Mouse (Mus musculus): ENCODE data around the gene Gpc5.

Gpc5 gene

DNA sequence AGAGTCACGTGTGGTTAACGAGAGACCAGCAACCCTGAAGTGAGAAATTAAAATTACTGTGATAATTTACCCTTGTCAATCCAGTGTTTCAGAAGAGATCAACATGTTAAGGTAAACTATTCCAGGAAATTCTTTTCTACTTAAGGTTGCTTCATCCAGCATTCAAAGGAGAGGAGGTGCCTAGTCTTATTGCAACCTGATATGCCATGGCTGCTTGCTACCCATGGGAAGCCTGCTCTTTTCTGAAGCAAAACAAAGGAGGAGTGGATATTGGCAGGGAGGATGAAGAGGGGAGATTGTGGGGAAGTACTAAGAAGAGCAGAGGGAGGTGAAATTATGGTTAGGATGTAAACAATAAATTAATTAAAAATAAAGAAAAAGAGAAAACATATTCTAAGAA is 15.5 kb downstream of the Gpc5 start:
- no peak for DNase-seq

DNA sequence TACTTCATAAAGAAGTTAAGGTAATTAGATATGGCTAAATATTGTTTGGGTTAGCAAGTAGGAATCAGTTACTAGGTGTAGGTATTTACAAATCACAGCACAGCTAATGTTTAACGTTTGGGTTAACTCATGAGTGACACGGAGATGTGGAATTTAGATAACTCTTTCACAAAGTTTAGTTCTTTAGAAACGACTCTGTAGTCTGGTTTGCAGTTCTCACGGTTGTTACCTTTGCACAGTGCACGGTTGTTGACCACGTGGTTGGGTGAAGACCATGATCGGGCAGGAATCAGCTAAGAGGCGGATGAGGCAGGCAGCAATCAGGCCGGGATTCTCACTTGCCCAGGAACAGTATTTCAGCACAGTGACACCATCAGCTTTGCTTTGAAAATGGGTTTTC is 26.6 kb downstream of the Gpc5 start:
- DNase-seq, result no peak

DNA sequence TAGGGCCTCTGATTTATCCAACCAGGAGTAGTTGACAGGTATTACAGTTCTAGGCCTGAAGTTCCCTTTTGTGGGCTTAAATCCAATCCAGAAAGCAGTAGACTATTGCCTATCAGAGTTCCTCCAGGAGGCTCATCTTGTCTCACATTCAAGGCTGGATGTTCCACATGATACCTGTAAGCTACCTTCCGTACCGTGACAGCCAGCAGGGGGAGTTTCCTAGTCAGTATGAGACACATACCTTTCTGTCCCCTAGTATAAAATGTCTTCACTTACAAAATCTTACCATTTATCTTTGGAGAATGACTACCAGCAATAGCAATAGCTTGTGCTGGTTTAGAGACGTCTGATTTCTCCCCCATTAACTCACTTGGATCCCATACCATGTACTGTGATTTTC is 56.8 kb downstream of the Gpc5 start:
- no peak for DNase-seq

DNA sequence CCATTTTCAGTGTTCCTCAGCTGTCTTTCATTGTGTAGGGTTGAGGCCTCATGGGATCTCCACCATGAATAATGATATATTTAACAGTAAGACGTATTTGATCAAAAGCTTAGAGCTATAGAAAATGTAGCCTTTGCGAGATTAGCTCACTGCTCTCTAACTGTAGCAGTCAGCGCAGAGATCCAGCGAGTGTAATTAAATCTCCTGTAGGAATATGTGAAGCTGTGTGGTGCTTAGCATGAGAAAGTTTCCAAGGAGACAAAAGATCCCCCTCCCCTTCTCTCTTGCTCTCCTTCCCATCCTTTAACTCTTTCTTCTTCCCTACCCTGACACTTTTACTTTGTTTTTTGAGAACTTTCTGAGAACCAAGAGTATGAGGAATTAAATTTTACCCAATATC is 64.6 kb downstream of the Gpc5 start:
- no peak for DNase-seq

DNA sequence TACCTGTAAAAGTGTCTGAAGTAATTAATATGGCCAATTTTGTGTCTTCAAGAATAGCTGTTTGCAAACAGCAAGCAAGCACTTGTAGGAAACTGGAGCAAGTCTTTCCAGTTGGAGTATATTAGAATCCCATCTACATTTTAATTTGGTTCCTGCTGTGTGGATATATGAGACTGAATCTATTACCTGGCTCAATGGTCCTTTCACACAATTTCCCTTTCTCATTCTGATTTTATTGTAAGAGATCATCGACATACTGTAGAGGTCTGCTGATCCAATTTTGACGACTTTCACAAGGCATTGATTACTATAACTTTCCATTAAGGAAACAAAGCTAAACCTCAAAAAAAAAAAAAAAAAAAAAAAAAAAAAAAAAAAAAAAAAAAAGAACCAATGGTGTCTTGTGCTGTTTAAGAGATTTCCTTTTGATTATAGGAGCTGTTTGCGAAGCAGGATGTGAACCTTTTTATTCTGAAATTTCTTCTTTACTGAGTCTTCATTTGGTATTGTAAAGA is 85.4 kb downstream of the Gpc5 start:
- DNase-seq, result no peak

DNA sequence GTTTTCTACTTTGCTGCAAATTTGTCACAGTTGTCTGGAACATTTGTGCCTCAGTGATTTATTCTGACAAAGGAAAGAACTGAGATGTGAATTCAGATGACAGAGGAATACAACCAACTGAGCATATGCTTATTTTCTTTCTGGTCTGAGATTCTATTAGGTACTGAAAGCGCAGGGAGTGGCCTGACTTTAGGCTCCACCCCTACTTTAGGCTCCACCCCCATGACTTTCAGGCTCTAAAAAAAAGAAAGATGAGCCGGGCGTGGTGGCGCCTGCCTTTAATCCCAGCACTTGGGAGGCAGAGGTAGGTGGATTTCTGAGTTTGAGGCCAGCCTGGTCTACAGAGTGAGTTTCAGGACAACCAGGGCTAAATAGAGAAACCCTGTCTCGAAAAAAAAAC is 87.9 kb downstream of the Gpc5 start:
- no peak for DNase-seq

DNA sequence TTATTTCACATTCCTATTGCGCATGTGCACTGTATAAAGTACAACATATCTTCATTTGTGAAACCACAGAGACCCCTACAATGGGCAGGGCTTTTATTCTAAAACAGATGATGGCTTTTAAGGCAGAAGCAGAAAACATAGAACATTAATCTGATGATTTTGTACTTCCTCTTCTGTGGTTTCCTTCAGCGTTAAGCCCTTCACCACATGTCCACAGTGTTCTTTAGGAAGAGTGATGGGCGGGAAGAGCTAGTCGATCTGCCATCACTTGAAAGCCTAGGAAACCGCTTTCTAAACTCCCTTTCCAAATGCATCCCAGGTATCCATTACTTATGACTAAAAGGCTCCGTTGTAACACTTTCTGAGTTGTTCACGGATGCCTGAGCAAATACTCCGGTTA is 96.2 kb downstream of the Gpc5 start:
- DNase-seq, result no peak

DNA sequence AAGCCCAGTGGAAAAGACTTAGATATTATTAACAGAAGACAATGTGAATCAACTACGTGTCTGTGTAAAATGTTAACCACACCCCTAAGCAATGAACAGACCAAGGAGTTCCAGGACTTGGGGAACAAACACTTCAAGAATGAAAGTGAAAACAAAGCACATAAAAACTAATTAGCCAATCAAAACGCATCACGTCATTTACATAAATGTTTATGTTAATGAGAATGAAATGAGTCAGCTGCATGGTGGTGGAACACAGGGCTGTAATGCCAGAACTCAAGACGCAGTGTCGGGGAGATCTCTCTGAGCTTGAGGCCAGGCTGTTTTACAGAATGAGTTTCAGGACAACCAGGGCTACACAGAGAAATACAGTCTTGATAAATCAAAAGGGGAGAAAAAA is 136.1 kb downstream of the Gpc5 start:
- DNase-seq, result no peak

DNA sequence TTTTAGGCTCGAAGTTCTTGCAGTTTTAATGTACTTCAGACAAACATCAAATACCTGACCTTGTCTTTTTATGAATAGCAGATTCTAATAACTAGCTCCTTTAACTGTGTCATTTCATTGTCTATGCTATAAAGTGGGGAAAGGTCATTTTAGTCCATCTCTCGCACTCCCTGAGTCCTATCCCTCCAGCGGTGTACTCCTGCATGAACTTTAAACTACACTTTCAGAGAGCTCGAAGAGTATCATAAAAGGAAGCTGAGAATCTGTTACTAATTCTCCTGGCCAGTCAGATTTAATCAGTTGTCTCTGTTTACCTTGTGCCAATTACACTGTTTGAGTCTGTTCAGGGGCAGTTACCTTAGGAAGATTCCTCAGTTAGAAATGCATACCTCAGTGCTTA is 144.4 kb downstream of the Gpc5 start:
- no peak for DNase-seq

DNA sequence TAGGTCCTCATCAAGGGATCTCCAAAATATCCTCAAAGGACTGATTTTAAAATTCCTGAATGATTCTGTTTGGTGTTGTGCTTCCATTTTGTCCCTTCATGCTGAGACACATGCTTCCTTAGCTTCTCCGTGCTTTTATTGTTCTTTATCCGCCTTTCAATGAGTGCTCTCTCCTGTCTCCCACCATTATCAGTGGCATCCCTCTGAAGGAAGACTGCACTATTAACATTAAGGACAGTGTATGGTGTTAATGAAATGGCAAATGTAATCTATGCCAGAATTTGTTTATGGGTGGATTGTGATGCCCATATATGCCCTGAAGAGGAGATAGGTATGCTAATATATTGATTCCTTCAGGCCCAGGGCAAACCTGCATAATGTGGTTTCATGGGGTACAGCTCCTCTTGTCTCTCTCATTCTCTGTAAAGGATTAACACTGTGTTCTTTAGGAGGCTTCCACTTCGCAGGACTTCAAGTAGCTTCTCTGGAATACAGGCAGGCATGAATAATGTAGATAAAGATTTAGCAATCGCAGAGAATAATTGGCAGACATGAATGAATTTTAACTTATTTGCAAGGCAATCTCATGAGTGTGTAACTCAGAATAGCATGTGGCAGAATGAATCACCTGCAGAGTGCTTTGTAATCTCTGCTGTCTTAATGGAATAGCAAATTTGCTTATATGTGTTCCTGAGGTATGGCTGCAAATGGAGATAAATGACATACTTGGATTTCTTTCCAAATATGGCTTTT is 148.8 kb downstream of the Gpc5 start:
- DNase-seq, result no peak

DNA sequence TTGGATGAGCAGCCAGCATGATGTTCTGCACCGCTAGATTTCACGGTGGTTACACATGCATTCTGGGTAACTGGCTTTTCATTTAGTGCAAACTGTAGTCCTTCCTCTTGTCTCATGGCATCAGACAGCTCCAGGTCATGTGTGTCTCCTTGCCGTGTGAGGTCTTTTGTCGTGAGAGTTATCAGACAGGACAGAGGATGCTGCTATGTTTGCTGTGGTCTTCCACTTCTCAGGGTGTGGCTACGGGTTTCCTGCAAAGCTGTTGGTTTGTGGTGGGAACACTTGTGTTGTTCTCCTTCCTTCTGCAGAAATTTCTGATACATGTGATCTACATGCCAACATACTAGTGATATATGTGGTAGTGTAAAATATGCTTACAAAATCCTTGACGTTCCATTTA is 158.5 kb downstream of the Gpc5 start:
- no peak for DNase-seq

DNA sequence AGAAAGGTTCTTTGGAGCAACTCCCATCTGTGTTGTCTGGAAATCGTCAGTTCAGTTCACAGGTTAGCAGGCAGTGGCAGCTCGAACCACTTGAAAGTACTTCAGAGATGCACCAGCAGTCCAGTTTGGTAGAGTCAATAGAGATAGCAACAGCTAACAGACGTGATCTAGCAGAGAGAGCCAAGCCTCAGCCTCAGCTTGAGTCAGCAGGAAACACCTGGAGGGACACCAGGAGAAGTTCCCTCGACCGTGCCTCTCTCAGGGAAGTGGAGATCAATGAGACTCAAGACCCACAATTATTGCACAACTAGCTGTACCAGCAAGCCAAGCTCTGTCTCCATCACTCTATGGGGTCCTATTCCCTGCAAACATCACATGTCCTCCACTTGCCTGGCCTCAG is 159.8 kb downstream of the Gpc5 start:
- no peak for DNase-seq

DNA sequence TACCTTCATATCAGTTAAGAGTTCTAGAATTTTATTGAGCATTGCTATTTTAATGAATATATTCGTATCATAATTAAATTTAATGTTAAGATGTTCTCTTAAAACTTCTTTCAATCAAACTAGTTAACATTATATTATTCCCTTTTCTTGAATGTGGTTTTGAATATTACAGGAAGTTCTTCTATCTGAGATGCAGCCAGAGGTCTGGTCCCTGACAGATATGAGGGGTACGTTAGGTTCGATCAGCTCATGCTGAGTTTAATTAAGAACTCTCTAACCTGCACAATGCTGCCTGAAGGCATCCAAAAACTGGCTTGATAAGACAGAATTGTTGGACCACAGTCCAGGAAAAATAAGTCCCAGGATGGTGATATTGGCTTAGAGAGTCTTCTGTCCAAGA is 161.1 kb downstream of the Gpc5 start:
- DNase-seq, result no peak

DNA sequence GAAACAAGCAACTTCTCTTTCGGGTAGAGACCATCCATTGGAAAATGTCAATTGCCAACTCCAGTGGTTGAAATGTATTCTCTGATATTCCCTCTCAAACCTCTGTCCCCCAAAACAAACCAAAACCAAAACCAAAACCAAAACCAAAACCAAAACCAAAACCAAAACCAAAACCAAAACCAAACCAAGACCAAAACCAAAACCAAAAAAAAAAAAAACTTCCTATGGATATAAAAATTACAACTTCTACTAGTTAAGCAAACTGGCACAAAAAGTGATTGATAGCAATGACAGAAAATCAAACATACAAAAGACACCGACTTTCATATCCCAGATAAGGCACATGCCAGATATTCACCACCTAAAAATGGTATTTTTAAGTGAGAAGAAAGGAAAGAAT is 161.7 kb downstream of the Gpc5 start:
- DNase-seq, result no peak

DNA sequence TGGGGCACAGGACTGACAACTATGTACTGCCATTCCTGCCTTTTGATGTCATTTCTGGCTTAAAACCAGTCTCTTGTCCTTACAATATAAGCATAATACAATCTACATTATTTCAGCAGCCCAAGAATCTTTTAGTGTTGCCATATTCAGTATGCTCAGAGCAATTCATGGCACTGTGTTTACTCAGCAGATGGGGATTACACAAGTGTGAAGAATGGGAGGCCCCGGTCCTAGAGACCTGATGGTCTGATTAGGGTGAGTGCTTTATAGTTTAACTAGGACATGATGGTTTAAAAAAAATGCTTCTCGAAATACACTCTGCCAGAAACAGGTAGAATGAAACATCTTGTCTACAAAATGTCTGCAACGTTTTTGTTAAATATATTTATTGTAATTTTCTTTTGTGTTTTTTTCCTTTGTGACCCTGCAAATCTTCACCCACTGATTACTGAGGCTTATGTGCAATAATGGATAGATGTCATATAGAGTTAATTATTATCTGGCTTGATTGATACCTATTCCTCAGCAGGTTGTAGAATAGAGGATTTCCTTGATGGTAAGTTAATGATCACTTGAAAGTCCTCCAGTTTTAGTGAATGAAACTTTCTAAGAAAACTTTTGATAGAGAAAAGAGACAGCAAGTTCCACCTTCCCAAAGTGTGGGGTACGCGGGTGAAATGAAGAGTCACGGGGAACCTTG is 177.8 kb downstream of the Gpc5 start:
- no peak for DNase-seq

DNA sequence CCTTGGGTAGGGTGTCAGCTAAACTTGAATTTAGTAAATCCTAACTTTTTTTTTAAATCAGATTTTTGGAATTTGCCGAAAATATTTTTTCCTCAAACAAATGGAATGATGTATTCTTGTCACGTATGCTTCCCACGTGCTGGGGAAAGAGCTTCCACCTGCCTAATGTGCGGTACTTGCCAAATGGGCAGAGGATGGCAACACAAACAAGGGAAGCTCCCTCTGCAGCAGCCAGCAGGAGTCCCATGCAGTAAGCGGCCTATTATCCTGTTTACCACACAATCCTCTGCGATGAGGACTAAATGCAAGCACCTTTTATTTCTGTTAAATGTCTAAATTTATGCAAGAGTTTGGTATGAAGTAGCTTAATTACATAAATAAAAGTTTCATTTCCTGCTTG is 178.4 kb downstream of the Gpc5 start:
- DNase-seq, result no peak

DNA sequence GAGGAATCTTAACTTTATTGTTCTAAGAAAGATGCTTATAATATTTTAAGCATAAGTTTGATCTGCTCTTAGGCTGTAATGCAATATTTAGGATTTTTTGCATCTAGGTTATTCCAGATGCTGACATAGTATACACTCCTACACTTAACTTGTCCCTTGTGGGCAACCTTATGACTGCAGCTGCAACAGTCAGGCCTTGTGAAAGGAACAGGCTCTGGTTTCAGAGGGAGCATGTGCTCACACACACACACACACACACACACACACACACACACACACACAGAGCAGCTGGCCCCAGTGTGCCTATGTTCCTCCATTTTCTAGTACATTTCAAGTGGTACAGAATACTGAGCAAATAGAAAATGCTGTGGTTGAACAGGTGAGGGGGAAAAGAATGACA is 190.8 kb downstream of the Gpc5 start:
- no peak for DNase-seq

DNA sequence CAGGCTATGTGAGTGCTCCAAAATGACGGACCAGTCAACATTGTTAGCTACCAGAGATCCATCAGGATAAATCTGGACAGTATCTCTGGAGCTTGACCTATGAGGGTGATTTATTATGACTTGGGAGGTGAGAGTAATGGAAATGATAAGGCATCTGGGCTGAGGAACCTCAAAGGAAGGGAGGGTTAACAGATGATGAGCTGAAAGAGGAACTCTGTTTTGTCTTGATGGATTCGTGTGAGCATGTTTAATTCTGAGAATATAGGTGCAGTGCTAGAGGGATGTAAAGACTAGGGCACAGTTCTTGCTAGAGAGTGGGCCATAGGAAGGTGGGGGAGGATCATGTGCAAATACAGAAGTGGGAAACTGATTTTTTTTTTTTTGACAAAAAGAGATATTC is 232.2 kb downstream of the Gpc5 start:
- DNase-seq, result no peak

DNA sequence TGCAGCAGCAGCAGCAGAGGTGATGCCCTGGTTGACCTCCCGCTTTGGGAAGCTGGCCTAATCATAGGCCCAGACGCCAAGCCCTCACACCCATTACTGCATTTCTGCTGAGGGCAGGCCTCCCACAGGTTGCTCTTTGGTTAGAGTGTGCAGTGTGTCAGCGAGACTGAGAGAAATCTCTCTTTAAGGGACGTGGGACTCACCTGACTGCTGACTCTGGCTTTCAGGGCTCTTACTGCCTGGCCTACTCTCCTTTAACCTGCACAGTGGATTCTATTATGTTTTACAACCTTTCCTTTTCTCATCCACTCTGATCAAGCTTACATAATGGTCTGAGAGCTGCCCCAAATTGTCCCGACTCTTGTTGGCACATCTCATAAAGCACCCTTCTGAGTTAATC is 234.4 kb downstream of the Gpc5 start:
- DNase-seq, result no peak

DNA sequence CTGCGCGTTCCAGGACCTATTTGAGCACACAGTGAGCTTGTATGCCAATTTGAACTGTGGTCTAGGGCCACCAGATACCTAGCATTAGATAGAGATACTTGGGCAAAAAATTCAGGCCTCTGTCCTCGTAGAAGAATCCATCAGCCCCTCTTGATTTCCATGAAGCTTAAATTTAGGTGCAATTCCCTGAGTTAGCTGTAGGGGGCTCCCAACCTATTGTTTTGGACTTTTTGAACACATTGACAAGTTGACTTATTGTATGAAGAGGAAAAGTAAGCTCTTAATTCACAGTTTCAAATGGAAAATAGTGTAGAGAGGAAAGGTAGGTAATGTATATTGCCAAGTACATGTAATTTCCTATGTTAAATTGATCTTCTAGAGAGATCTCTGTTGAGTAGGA is 247.1 kb downstream of the Gpc5 start:
- no peak for DNase-seq

DNA sequence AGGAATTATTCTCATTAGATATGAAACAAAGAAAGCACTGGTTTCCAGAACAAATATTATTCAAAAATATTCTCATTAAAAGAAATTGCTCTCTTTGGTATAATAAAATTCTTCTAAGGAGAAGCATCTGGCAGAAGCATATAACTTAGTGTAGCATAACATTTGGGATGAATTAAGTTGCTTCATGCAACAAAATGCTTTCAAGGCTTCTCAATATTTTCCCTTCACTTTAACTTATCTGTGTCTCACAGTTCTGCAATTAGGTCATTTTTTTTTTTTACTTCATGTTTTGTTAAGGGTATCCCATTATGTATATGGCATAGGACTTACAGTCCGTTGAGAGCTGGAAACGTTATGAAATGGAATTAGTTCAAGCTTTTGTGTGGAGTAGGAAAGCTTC is 250.6 kb downstream of the Gpc5 start:
- no peak for DNase-seq

DNA sequence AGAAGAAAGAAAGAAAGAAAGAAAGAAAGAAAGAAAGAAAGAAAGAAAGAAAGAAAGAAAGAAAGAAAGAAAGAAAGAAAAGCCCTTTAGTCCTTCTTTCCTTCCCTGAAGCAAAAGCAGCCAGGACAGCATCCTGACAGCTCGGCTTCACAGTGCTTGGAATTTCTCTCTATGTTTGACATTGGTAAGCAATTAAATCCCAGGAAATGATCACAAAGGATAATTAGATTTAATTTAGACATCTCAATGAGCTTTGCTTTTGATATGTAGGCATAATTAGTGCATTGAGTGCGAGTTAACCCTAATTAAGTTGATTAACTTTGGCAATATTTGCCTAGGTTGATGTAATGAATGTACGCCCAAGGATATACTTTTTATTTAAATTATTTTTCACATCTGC is 257.4 kb downstream of the Gpc5 start:
- no peak for DNase-seq

DNA sequence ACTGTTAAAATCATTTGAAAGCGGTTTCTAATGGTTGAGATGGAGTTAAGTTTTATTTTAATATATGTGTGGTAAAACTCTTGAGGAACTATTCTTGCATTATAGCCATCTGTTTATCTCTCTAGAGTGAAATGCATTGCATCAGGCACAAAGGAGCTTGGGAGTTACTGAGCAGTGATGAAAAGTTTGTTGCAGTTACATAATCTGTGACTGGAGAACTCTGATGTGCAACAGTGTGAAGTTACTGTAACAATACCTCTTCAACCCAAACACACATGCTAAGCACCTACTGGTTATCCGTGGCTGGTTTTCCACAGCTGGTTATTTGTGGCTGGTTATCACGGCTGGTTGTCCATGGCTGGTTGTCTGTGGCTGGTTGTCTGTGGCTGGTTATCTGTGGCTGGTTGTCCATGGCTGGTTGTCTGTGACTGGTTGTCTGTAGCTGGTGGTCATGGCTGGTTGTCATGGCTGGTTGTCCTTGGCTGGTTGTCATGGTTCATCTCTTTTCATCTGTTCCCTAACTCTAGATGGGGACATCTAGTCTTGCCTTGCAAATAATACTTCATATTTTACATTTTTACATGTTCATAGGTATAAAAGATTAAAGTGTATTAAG is 273.4 kb downstream of the Gpc5 start:
- DNase-seq, result no peak

DNA sequence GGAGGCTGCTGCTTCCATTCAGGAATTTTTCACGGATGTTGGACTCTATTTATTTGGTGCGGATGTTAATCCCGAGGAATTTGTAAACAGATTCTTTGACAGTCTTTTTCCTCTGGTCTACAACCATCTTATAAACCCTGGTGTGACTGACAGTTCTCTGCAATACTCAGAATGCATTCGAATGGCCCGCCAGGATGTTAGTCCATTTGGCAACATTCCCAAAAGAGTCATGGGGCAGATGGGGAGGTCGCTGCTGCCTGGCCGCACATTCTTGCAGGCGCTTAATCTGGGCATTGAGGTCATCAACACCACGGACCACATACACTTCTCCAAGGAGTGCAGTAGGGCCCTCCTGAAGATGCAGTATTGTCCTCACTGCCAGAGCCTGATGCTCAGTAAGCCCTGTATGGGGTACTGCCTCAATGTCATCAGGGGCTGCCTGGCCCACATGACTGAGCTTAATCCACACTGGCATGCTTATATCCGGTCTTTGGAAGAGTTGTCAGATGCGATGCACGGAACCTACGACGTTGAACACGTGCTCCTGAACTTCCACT is 277.7 kb downstream of the Gpc5 start:
- no peak for DNase-seq
